Mouse (Mus musculus) forebrain, embryonic 15.5 days (tissue): ENCODE data around the gene Atp5d. TPM values are rescaled to one million over a fixed set of nuclear protein-coding genes. Genes with fewer than 3 reads are reported as not detected.

Experiments
- ATAC-seq: fragments of 200-750 bp; cut with Nextera tagmentation; replicated peaks from 2 replicates; pipeline ENCODE4 v1.8.0; 2017; ENCODE audit warnings: mild to moderate bottlenecking, moderate TSS enrichment, moderate library complexity
- H3K27ac ChIP-seq: fragments of 300-500 bp; sonication (generic); replicated peaks from 2 replicates; pipeline ENCODE4 v1.5.1; 2015; ENCODE audit warnings: mild to moderate bottlenecking, inconsistent platforms
- H3K27me3 ChIP-seq: fragments of 300-500 bp; sonication (generic); 2 replicates; pipeline ENCODE4 v1.6.1; 2015; ENCODE audit warnings: inconsistent platforms
- H3K36me3 ChIP-seq: fragments of 300-500 bp; sonication (generic); 2 replicates; pipeline ENCODE4 v1.6.1; 2015; ENCODE audit warnings: mild to moderate bottlenecking, inconsistent platforms
- H3K4me1 ChIP-seq: fragments of 300-500 bp; sonication (generic); 2 replicates; pipeline ENCODE4 v1.6.1; 2015; ENCODE audit warnings: inconsistent platforms
- H3K4me2 ChIP-seq: fragments of 300-500 bp; sonication (generic); replicated peaks from 2 replicates; pipeline ENCODE4 v1.6.1; 2015; ENCODE audit warnings: mild to moderate bottlenecking, inconsistent platforms
- H3K4me3 ChIP-seq: fragments of 300-500 bp; sonication (generic); 2 replicates; pipeline ENCODE4 v1.5.1; 2015; ENCODE audit warnings: mild to moderate bottlenecking, inconsistent platforms
- H3K9ac ChIP-seq: fragments of 300-500 bp; sonication (generic); replicated peaks from 2 replicates; pipeline ENCODE4 v1.6.1; 2015; ENCODE audit warnings: mild to moderate bottlenecking, inconsistent platforms
- H3K9me3 ChIP-seq: fragments of 300-500 bp; sonication (generic); 2 replicates; pipeline ENCODE4 v1.6.1; 2016; ENCODE audit warnings: inconsistent platforms
- WGBS: fragments of 180-500 bp; shearing (Covaris S2); methylation state at CpG from one replicate; pipeline ENCODE4 v1.1.7; 2015; ENCODE audit warnings: mixed read lengths; 5-methylcytosine and 5-hydroxymethylcytosine counted together
- polyA plus RNA-seq: library from polyadenylated mRNA; unstranded; fragments of >200 nt; fragmentation: Nextera tagmentation; extraction: Ambion mirVana; gene quantifications from 2 replicates; pipeline ENCODE4 v1.2.1, GENCODE M21; 2015

Atp5d gene
- 437 and 444 TPM in 2 replicates for polyA plus RNA-seq

- Histone ChIP-seq H3K4me3 (peak within 1 kb of the TSS; percentile 76), H3K27me3 (no peaks in the 10 kb centered on the region), H3K4me1 (peaks cover 61% of the 10 kb centered on the region), H3K36me3 (peaks cover 18% of the 10 kb centered on the region), H3K9me3 (no peaks in the 10 kb centered on the region), H3K27ac (peak within 1 kb of the TSS; percentile 89), H3K4me2 (peak within 1 kb of the TSS; percentile 89), H3K9ac (peak within 1 kb of the TSS; percentile 83)
- under 1% methylated on average over 69 of the region's 94 CpGs for WGBS
- peak; percentile 3 for ATAC-seq
Observed at GRCm38 (mm10) chr10:80138553-80139438, at the start of gene Atp5d. Gene Atp5d, plus strand, starts transcription at chr10:80138632.

GRCm38 (mm10) chr10:80089146-80089545 is 49.3 kb upstream of the Atp5d start:
- Histone ChIP-seq H3K9ac (no peak overlapping the region), H3K36me3 (peaks cover 4% of the 10 kb centered on the region; the same call in 1 of the 2 replicates), H3K4me1 (peaks cover 10% of the 10 kb centered on the region), H3K4me3 (no peak overlapping the region), H3K4me2 (no peak overlapping the region), H3K27me3 (no peaks in the 10 kb centered on the region), H3K27ac (no peak overlapping the region), H3K9me3 (no peaks in the 10 kb centered on the region)
- WGBS: 46% methylated on average over 4 of the region's 4 CpGs
- no peak for ATAC-seq

DNA sequence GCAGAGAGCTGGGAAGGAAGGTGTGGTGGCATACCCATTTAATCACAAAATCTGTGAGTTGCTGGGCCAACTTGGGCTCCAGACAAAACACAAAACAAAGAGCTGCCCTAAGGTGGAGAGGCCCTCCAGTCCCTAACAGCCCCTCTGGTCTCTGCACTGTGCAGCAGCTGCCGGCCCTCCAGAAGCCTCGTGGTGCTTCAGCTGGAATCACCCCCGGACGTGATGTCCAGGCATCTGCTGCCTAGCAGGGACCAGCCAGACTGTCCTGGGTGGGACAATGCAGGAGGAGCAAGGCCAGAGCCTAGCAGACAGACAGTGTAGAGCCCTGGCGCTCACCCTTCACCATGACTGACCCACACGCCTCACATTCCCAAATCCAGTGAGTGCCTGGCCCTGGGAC is 46.9 kb upstream of the Atp5d start:
- WGBS: 98% methylated on average over 6 of the region's 6 CpGs
- Histone ChIP-seq H3K4me2 (no peak overlapping the region), H3K4me1 (no peaks in the 10 kb centered on the region), H3K4me3 (no peak overlapping the region), H3K27ac (no peak overlapping the region), H3K9ac (no peak overlapping the region), H3K27me3 (no peaks in the 10 kb centered on the region), H3K9me3 (no peaks in the 10 kb centered on the region), H3K36me3 (no peaks in the 10 kb centered on the region)
- ATAC-seq: no peak

- Histone ChIP-seq H3K27ac (no peak overlapping the region), H3K4me1 (0 out of 2 replicates have a peak, but pooled peaks cover 4% of the 10 kb centered on the region), H3K36me3 (no peaks in the 10 kb centered on the region), H3K4me2 (no peak overlapping the region), H3K4me3 (no peak overlapping the region), H3K9ac (no peak overlapping the region), H3K9me3 (no peaks in the 10 kb centered on the region), H3K27me3 (no peaks in the 10 kb centered on the region)
- no peak for ATAC-seq
- WGBS: 79% methylated on average over 5 of the region's 5 CpGs
Observed at GRCm38 (mm10) chr10:80092690-80093089, 45.7 kb upstream of the Atp5d start.

GRCm38 (mm10) chr10:80094085-80094484 is 44.3 kb upstream of the Atp5d start:
- 0 out of 2 replicates have a peak, but pooled peaks cover 4% of the 10 kb centered on the region for H3K4me1 ChIP-seq
- no peak overlapping the region for H3K4me3 ChIP-seq
- 86% methylated on average over 6 of the region's 6 CpGs for WGBS
- no peak overlapping the region for H3K4me2 ChIP-seq
- H3K27me3 ChIP-seq: no peaks in the 10 kb centered on the region
- no peak overlapping the region for H3K27ac ChIP-seq
- no peak overlapping the region for H3K9ac ChIP-seq
- H3K9me3 ChIP-seq: no peaks in the 10 kb centered on the region
- no peak for ATAC-seq
- H3K36me3 ChIP-seq: no peaks in the 10 kb centered on the region

DNA sequence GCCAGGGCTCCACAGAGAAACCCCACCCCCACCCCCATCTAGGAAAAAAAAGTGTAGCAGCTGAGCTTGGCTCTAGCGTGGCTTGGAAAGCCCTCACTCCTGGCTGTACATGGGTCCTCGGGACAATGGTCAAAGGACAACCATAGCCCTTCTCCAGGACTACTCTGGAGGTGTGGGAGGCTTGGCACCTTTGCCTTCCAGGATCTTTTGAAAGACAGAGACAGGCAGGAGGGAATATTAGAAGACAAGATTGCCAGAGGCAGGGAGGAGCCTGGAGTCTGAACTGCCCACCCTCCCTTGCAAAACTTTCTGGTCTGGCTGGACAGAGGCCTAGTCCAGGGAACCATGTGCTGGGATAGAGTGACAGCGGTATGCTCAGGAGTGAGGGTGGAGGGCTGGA is 43.7 kb upstream of the Atp5d start:
- H3K4me3 ChIP-seq: no peak overlapping the region
- WGBS: 82% methylated on average over 3 of the region's 3 CpGs
- no peak overlapping the region for H3K9ac ChIP-seq
- H3K27ac ChIP-seq: no peak overlapping the region
- ATAC-seq: no peak
- H3K27me3 ChIP-seq: no peaks in the 10 kb centered on the region
- H3K4me2 ChIP-seq: no peak overlapping the region
- no peaks in the 10 kb centered on the region for H3K36me3 ChIP-seq
- no peaks in the 10 kb centered on the region for H3K9me3 ChIP-seq
- H3K4me1 ChIP-seq: 0 out of 2 replicates have a peak, but pooled peaks cover 4% of the 10 kb centered on the region

DNA sequence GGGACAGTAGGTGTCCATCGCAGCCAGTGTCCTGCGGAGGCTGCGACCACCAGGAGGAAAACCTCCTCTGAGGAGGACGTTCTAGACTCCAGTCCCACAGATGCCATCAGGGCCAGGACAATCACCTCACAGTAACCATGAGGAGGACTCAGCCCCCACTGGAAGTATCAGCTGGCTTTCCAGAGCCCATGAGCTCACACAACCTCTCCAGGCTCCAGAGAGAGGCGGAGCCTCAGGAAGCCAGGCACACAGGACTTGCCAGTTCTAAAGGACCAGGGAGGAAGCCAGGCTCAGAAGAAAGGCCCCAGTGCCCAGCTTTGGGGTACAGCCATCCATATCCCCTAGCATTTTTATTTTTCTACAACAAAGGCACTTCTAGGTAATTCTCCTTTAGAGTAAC is 42.9 kb upstream of the Atp5d start:
- H3K27ac ChIP-seq: no peak overlapping the region
- H3K9me3 ChIP-seq: no peaks in the 10 kb centered on the region
- no peak overlapping the region for H3K4me2 ChIP-seq
- no peak for ATAC-seq
- 93% methylated on average over 5 of the region's 5 CpGs for WGBS
- no peak overlapping the region for H3K9ac ChIP-seq
- no peaks in the 10 kb centered on the region for H3K36me3 ChIP-seq
- no peaks in the 10 kb centered on the region for H3K27me3 ChIP-seq
- no peak overlapping the region for H3K4me3 ChIP-seq
- 0 out of 2 replicates have a peak, but pooled peaks cover 4% of the 10 kb centered on the region for H3K4me1 ChIP-seq

GRCm38 (mm10) chr10:80097275-80097674 is 41.2 kb upstream of the Atp5d start:
- no peaks in the 10 kb centered on the region for H3K9me3 ChIP-seq
- ATAC-seq: no peak
- H3K4me1 ChIP-seq: peaks cover 19% of the 10 kb centered on the region
- no peaks in the 10 kb centered on the region for H3K36me3 ChIP-seq
- 18% methylated on average over 7 of the region's 7 CpGs for WGBS
- H3K4me3 ChIP-seq: no peak overlapping the region
- H3K9ac ChIP-seq: no peak overlapping the region
- no peak overlapping the region for H3K27ac ChIP-seq
- no peak overlapping the region for H3K4me2 ChIP-seq
- H3K27me3 ChIP-seq: no peaks in the 10 kb centered on the region

DNA sequence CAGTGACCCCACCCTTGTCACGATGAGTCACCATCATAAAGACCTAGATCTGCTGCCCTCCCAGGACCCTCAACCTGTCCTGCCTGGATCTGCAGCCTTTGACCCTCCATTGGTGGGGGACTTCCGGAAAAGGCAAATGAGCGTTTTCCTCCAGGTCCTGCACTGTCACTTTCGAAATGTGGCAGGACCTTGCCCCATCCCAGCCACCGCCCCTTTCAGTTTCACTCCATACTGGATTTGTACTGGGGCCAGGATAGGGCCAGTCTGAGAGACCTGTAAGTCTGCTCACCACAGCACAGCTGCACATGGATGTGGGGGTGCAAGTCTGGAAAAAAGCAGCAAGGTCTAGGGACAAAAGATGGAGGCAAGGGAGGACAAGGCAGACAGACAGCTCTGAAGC is 39.8 kb upstream of the Atp5d start:
- Histone ChIP-seq H3K9ac (no peak overlapping the region), H3K27ac (no peak overlapping the region), H3K4me2 (no peak overlapping the region), H3K27me3 (no peaks in the 10 kb centered on the region), H3K4me1 (peaks cover 23% of the 10 kb centered on the region), H3K9me3 (no peaks in the 10 kb centered on the region), H3K36me3 (no peaks in the 10 kb centered on the region), H3K4me3 (no peak overlapping the region)
- 93% methylated on average over 5 of the region's 5 CpGs for WGBS
- ATAC-seq: no peak

- no peak overlapping the region for H3K27ac ChIP-seq
Observed at GRCm38 (mm10) chr10:80100982-80101381, 37.5 kb upstream of the Atp5d start.

GRCm38 (mm10) chr10:80102216-80102915 is 36.1 kb upstream of the Atp5d start:
- Histone ChIP-seq H3K4me2 (peak overlapping the region; percentile 91), H3K9ac (peak overlapping the region; percentile 86), H3K36me3 (no peaks in the 10 kb centered on the region), H3K4me3 (peak overlapping the region; percentile 86), H3K9me3 (no peaks in the 10 kb centered on the region), H3K27me3 (no peaks in the 10 kb centered on the region), H3K27ac (peak overlapping the region; percentile 57), H3K4me1 (peaks cover 21% of the 10 kb centered on the region)
- WGBS: 0% methylated on average over 52 of the region's 59 CpGs
- ATAC-seq: peak; percentile 88

More at GRCm38 (mm10) chr10:80100982-80101381, 37.5 kb upstream of the Atp5d start:
- Histone ChIP-seq H3K4me1 (peaks cover 23% of the 10 kb centered on the region), H3K4me2 (0 out of 2 replicates have a peak overlapping the region, but pooled peaks have one; percentile 91), H3K9ac (no peak overlapping the region), H3K9me3 (no peaks in the 10 kb centered on the region), H3K27me3 (no peaks in the 10 kb centered on the region), H3K4me3 (no peak overlapping the region), H3K36me3 (no peaks in the 10 kb centered on the region)
- ATAC-seq: no peak
- WGBS: 71% methylated on average over 11 of the region's 11 CpGs

- Histone ChIP-seq H3K4me2 (peak overlapping the region; percentile 91), H3K9ac (no peak overlapping the region), H3K4me3 (peak overlapping the region; percentile 86; the same call in 1 of the 2 replicates), H3K27ac (peak overlapping the region; percentile 57), H3K27me3 (no peaks in the 10 kb centered on the region), H3K36me3 (no peaks in the 10 kb centered on the region), H3K4me1 (peaks cover 18% of the 10 kb centered on the region), H3K9me3 (no peaks in the 10 kb centered on the region)
- 81% methylated on average over 2 of the region's 2 CpGs for WGBS
- ATAC-seq: no peak
Observed at GRCm38 (mm10) chr10:80103032-80103431, 35.4 kb upstream of the Atp5d start.
